Mouse (Mus musculus) forebrain, embryonic 14.5 days (tissue): ENCODE measurements at regions not wholly inside any gene's neighbourhood (a gene's known extent, or its start where the extent isn't known, plus 50 kb on each side); places are given as distances from the start of the nearest gene placed in this dataset.
A peak's percentile ranks its signal among the peaks of the same experiment; 100 is the strongest.

Source experiments
- ATAC-seq: fragments of 200-750 bp; cut with Nextera tagmentation; 2 replicates; pipeline ENCODE4 v1.8.0; 2017; ENCODE audit warnings: mild to moderate bottlenecking, moderate library complexity
- DNase-seq: peaks from one replicate; pipeline ENCODE4 v3.0.0-alpha.2; 2015; ENCODE audit warnings: low spot score
- H3K27ac ChIP-seq: fragments of 300-500 bp; sonication (generic); 2 replicates; pipeline ENCODE4 v1.5.1; 2014; ENCODE audit warnings: low read depth, mild to moderate bottlenecking, control low read depth, low read length, moderate library complexity
- H3K27me3 ChIP-seq: fragments of 300-500 bp; sonication (generic); replicated peaks from 2 replicates; pipeline ENCODE4 v1.6.1; 2014; ENCODE audit warnings: low read length, control low read depth, mixed read lengths; ENCODE audit not compliant: control insufficient read depth, insufficient read depth
- H3K36me3 ChIP-seq: fragments of 300-500 bp; sonication (generic); 2 replicates; pipeline ENCODE4 v1.6.1; 2014; ENCODE audit warnings: low read length, control low read depth; ENCODE audit not compliant: control insufficient read depth, insufficient read depth
- H3K4me1 ChIP-seq: fragments of 300-500 bp; sonication (generic); 2 replicates; pipeline ENCODE4 v1.6.1; 2014; ENCODE audit warnings: antibody characterized with exemption, low read length, control low read depth; ENCODE audit not compliant: control insufficient read depth, insufficient read depth
- H3K4me2 ChIP-seq: fragments of 300-500 bp; sonication (generic); 2 replicates; pipeline ENCODE4 v1.6.1; 2014; ENCODE audit warnings: mild to moderate bottlenecking, control low read depth, low read length
- H3K4me3 ChIP-seq: fragments of 300-500 bp; sonication (generic); 2 replicates; pipeline ENCODE4 v1.5.1; 2014; ENCODE audit warnings: low read depth, low read length, control low read depth
- H3K9ac ChIP-seq: fragments of 300-500 bp; sonication (generic); 2 replicates; pipeline ENCODE4 v1.6.1; 2014; ENCODE audit warnings: mild to moderate bottlenecking, low read length, control low read depth, moderate library complexity
- H3K9me3 ChIP-seq: fragments of 300-500 bp; sonication (generic); replicated peaks from 2 replicates; pipeline ENCODE4 v1.6.1; 2016; ENCODE audit warnings: low read length, control low read depth, mixed read lengths; ENCODE audit not compliant: control insufficient read depth
- WGBS: fragments of 180-500 bp; shearing (Covaris S2); extraction: QIAGEN DNeasy Blood & Tissue Kit; methylation state at CpG from one replicate; pipeline ENCODE4 v1.1.7; 2014; 5-methylcytosine and 5-hydroxymethylcytosine counted together

- Histone ChIP-seq H3K9ac (no peak overlapping the region), H3K27ac (no peak overlapping the region), H3K4me3 (no peak overlapping the region), H3K4me1 (0 out of 2 replicates have a peak, but pooled peaks cover 4% of the 10 kb centered on the region), H3K4me2 (no peak overlapping the region), H3K36me3 (no peaks in the 10 kb centered on the region), H3K27me3 (no peaks in the 10 kb centered on the region), H3K9me3 (no peaks in the 10 kb centered on the region)
- ATAC-seq, result no peak
- WGBS, result 72% methylated on average over 4 of the region's 4 CpGs
- DNase-seq, result peak; percentile 36
Measured at GRCm38 (mm10) chr2:12799153-12799925, 124.5 kb upstream of the Pter start.

GRCm38 (mm10) chr2:12802667-12803066 is 121.2 kb upstream of the Pter start:
- Histone ChIP-seq H3K9me3 (no peaks in the 10 kb centered on the region), H3K27ac (no peak overlapping the region), H3K27me3 (no peaks in the 10 kb centered on the region), H3K4me1 (0 out of 2 replicates have a peak, but pooled peaks cover 4% of the 10 kb centered on the region), H3K36me3 (no peaks in the 10 kb centered on the region), H3K4me3 (no peak overlapping the region), H3K4me2 (no peak overlapping the region), H3K9ac (no peak overlapping the region)
- ATAC-seq, result no peak
- DNase-seq, result peak; percentile 30
- WGBS, result 67% methylated on average over 1 of the region's 1 CpGs

GRCm38 (mm10) chr2:12805096-12805495 is 118.7 kb upstream of the Pter start:
- Histone ChIP-seq H3K4me1 (no peaks in the 10 kb centered on the region), H3K9ac (no peak overlapping the region), H3K27me3 (no peaks in the 10 kb centered on the region), H3K36me3 (no peaks in the 10 kb centered on the region), H3K4me3 (no peak overlapping the region), H3K4me2 (no peak overlapping the region), H3K27ac (no peak overlapping the region), H3K9me3 (no peaks in the 10 kb centered on the region)
- DNase-seq, result no peak
- ATAC-seq, result no peak
- WGBS, result 84% methylated on average over 2 of the region's 2 CpGs

GRCm38 (mm10) chr2:12808466-12808865 is 115.4 kb upstream of the Pter start:
- no peak overlapping the region for H3K4me3 ChIP-seq
- no peaks in the 10 kb centered on the region for H3K9me3 ChIP-seq
- no peak overlapping the region for H3K27ac ChIP-seq
- peak; percentile 40; the same call in 1 of the 2 replicates for ATAC-seq
- no peaks in the 10 kb centered on the region for H3K27me3 ChIP-seq
- no peaks in the 10 kb centered on the region for H3K36me3 ChIP-seq
- 64% methylated on average over 5 of the region's 5 CpGs for WGBS
- peak; percentile 57 for DNase-seq
- H3K4me2 ChIP-seq, result no peak overlapping the region
- no peaks in the 10 kb centered on the region for H3K4me1 ChIP-seq
- no peak overlapping the region for H3K9ac ChIP-seq

GRCm38 (mm10) chr2:12815339-12815738 is 108.5 kb upstream of the Pter start:
- no peak for DNase-seq

GRCm38 (mm10) chr2:12825902-12826301 is 97.9 kb upstream of the Pter start:
- 89% methylated on average over 1 of the region's 1 CpGs for WGBS
- ATAC-seq (no peak), DNase-seq (no peak)
- H3K9ac ChIP-seq, result no peak overlapping the region
- H3K4me2 ChIP-seq, result no peak overlapping the region
- no peak overlapping the region for H3K4me3 ChIP-seq
- H3K4me1 ChIP-seq, result no peaks in the 10 kb centered on the region
- H3K36me3 ChIP-seq, result no peaks in the 10 kb centered on the region
- no peak overlapping the region for H3K27ac ChIP-seq
- no peaks in the 10 kb centered on the region for H3K27me3 ChIP-seq
- H3K9me3 ChIP-seq, result no peaks in the 10 kb centered on the region

More at GRCm38 (mm10) chr2:12815339-12815738, 108.5 kb upstream of the Pter start:
- no peaks in the 10 kb centered on the region for H3K27me3 ChIP-seq
- 83% methylated on average over 5 of the region's 5 CpGs for WGBS
- no peak overlapping the region for H3K9ac ChIP-seq
- H3K36me3 ChIP-seq, result no peaks in the 10 kb centered on the region
- no peaks in the 10 kb centered on the region for H3K4me1 ChIP-seq
- ATAC-seq, result no peak
- no peaks in the 10 kb centered on the region for H3K9me3 ChIP-seq
- no peak overlapping the region for H3K4me2 ChIP-seq
- H3K4me3 ChIP-seq, result no peak overlapping the region
- no peak overlapping the region for H3K27ac ChIP-seq

- H3K4me2 ChIP-seq, result no peak overlapping the region
- no peak overlapping the region for H3K27ac ChIP-seq
- H3K9ac ChIP-seq, result no peak overlapping the region
- no peaks in the 10 kb centered on the region for H3K4me1 ChIP-seq
- H3K27me3 ChIP-seq, result no peaks in the 10 kb centered on the region
- no peaks in the 10 kb centered on the region for H3K9me3 ChIP-seq
- H3K4me3 ChIP-seq, result no peak overlapping the region
- 96% methylated on average over 3 of the region's 3 CpGs for WGBS
- ATAC-seq (no peak), DNase-seq (no peak)
- H3K36me3 ChIP-seq, result no peaks in the 10 kb centered on the region
Measured at GRCm38 (mm10) chr2:12833579-12833978, 90.3 kb upstream of the Pter start.

GRCm38 (mm10) chr2:12866543-12866942 is 57.3 kb upstream of the Pter start:
- no peaks in the 10 kb centered on the region for H3K27me3 ChIP-seq
- no peaks in the 10 kb centered on the region for H3K36me3 ChIP-seq
- no peak for ATAC-seq
- no peak overlapping the region for H3K27ac ChIP-seq
- no peak for DNase-seq
- no peak overlapping the region for H3K4me2 ChIP-seq
- no peak overlapping the region for H3K4me3 ChIP-seq
- no peak overlapping the region for H3K9ac ChIP-seq
- H3K9me3 ChIP-seq, result no peaks in the 10 kb centered on the region
- H3K4me1 ChIP-seq, result no peaks in the 10 kb centered on the region

GRCm38 (mm10) chr2:12868772-12869171 is 55.1 kb upstream of the Pter start:
- Histone ChIP-seq H3K4me2 (no peak overlapping the region), H3K4me1 (no peaks in the 10 kb centered on the region), H3K4me3 (no peak overlapping the region), H3K27me3 (no peaks in the 10 kb centered on the region), H3K36me3 (no peaks in the 10 kb centered on the region), H3K9ac (no peak overlapping the region), H3K9me3 (no peaks in the 10 kb centered on the region), H3K27ac (no peak overlapping the region)
- no peak for DNase-seq
- no peak for ATAC-seq
- WGBS, result 64% methylated on average over 3 of the region's 3 CpGs
